Mouse (Mus musculus) lung, adult 2 months (tissue): Measurements from ENCODE around the gene Exoc8.

Experiments used
- CTCF ChIP-seq: fragments of 200-500 bp; IDR thresholded peaks from 2 replicates; pipeline ENCODE4 v1.5.1; 2011; ENCODE audit warnings: mild to moderate bottlenecking, low read length, control low read depth; ENCODE audit not compliant: insufficient read depth
- POLR2A ChIP-seq: fragments of 200-500 bp; IDR thresholded peaks from 2 replicates; pipeline ENCODE4 v1.6.1; 2011; ENCODE audit warnings: low read depth, mild to moderate bottlenecking, control low read depth, low read length, borderline replicate concordance; ENCODE audit errors: extremely low read depth

DNA sequence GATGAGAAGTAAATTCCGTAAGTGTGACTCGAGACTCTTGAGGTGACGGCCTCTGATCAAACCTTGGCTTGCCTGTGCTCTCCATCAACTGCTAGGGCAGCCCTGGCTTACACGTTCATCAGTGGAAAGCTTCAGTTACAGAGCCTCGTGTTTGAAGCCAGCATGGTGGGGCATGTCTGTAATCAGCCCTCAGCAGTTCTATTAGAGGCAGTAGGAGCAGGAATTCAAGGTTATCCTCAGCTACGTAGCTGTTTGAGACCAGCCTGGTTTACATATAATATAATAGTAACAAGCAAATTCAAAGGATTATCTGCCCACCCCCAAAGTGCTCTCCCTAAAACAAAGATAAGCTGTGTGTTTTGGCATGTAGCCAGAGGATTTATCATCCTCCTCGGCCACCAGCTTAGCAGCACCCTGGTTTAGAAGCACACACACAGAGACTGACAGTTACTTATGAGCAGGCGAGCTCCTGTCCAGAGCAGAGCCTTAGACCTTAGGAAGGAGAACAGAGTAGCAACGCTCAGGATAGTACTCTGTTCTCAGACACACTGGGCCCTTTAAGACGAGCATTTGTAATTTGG, 18.5 kb downstream of the Exoc8 start:
- TF ChIP-seq CTCF: no peak
- TF ChIP-seq POLR2A: no peak
